Mouse (Mus musculus): ENCODE measurements at regions not wholly inside any gene's neighbourhood (a gene's known extent, or its start where the extent isn't known, plus 50 kb on each side); places are given as distances from the start of the nearest gene placed in this dataset.
A peak's percentile ranks its signal among the peaks of the same experiment; 100 is the strongest.

DNA sequence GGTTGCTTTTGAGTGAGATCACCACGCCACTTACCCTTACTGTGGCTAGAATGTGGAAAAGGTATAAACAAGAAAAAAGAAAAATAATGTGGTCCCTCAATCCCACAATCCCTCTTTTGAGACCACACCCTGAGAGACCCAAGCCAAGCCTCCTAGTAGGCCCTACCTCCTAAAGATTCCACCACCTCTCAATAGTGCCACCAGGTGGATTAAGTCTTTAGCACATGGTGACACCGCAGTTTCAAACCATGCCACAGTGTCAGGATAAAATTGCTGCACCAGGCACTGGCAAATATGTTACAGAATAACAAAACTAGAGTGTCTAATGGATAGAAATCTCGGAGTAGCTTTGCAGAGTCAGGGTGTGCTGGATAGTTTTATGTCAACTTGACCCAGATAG, 94.7 kb upstream of the 1500015O10Rik start:
- TF ChIP-seq CTCF (IDR thresholded peaks at IDR 0.05; ENCODE audit: low read depth) (peak; percentile 72), EP300 (IDR thresholded peaks at IDR 0.05; ENCODE audit: low read depth) (no peak)
